Mouse (Mus musculus) left cerebral cortex, adult 6 months (tissue): Measurements from ENCODE around the gene Gm32802. TPM values are rescaled to one million over a fixed set of nuclear protein-coding genes. Genes with fewer than 3 reads are reported as not detected.

Experiments used
- long read RNA-seq, 2 experiments: library from polyadenylated mRNA; unstranded; transcript quantifications; one replicate each; pipeline ENCODE4 v2.0.0; 2019 to 2020
- polyA plus RNA-seq: library from polyadenylated mRNA; unstranded; fragments of <200 nt; fragmentation: Nextera tagmentation; gene quantifications from 2 replicates; pipeline ENCODE4 v1.2.3, GENCODE M21; 2021

Gm32802 gene
- polyA plus RNA-seq = not detected in 2 replicates
- long read RNA-seq, experiment 1 = 0 reads
- long read RNA-seq, experiment 2 = 0 reads

DNA sequence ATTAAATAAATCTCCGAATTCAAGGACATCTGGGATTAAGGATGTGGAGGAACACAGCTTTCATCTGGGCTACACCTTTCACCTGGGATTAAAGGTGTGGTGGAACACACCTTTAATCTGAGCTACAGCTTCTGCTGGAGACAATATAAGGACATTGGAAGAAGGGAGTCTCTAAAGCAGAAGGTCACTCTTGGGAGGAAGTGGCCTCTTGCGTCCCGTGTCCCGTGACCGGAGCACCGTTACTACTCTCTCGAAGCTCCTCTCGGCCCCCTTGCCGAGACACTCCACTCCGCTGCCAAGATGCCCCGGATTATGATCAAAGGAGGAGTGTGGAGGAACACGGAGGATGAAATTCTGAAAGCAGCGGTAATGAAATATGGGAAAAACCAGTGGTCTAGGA is at the start of gene Gm32802:
TSS of gene Gm32802 (plus strand) at position 301 of the 400 bp plus-strand sequence.

DNA sequence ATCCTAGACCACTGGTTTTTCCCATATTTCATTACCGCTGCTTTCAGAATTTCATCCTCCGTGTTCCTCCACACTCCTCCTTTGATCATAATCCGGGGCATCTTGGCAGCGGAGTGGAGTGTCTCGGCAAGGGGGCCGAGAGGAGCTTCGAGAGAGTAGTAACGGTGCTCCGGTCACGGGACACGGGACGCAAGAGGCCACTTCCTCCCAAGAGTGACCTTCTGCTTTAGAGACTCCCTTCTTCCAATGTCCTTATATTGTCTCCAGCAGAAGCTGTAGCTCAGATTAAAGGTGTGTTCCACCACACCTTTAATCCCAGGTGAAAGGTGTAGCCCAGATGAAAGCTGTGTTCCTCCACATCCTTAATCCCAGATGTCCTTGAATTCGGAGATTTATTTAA is 17.8 kb upstream of the Gm32802 start, which contains the start of gene Gm32717:
TSS of gene Gm32717 (minus strand) at position 101 of the 400 bp plus-strand sequence.

DNA sequence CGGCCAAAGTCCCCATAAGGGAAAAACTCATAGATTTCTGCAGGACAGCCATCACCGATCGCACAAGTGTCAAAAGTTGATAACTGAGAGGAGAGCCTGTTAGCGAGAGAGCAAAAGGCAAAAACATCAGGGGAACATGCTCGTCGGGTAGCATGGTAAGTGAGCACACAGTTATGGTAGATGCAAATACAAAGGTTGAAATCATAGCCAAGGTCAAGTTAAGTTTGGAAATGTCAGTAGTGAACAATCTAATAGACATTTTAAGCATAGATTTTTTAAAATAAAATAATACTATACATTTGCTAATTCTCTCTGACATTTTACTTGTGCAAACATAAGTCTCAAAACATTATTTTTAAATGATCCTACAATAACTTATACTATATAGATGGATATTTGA is 36.5 kb downstream of the Gm32802 start, which contains the start of gene Iltifb:
TSS of gene Iltifb (minus strand) at position 101 of the 400 bp plus-strand sequence.

Other genes starting within 250 kb of the Gm32802 start
- gene Mdm1, start 116.9 kb upstream of the Gm32802 start, polyA plus RNA-seq = 3.9 and 4.5 TPM in 2 replicates
- gene Il22, start 53.7 kb upstream of the Gm32802 start, polyA plus RNA-seq = 0.23 and 0.39 TPM in 2 replicates
- gene Gm32717, start 17.9 kb upstream of the Gm32802 start, polyA plus RNA-seq = not detected in 2 replicates
- 0.41 and 0.59 TPM in 2 replicates for gene Iltifb, start 36.4 kb downstream of the Gm32802 start, polyA plus RNA-seq
- gene Gm9040, start 68.3 kb downstream of the Gm32802 start, polyA plus RNA-seq = not detected in 2 replicates
- not detected in 2 replicates for gene Gm9044, start 73.7 kb downstream of the Gm32802 start, polyA plus RNA-seq
- gene Gm9045, start 79.1 kb downstream of the Gm32802 start, polyA plus RNA-seq = not detected in 2 replicates
- not detected in 2 replicates for gene Gm9046, start 84.6 kb downstream of the Gm32802 start, polyA plus RNA-seq
- not detected in 2 replicates for gene Gm9048, start 90.0 kb downstream of the Gm32802 start, polyA plus RNA-seq
- gene Gm9049, start 95.4 kb downstream of the Gm32802 start, polyA plus RNA-seq = not detected in 2 replicates
- gene Ifng, start 182.4 kb downstream of the Gm32802 start, polyA plus RNA-seq = not detected in 2 replicates